Mouse (Mus musculus) heart, adult 9 months (tissue): ENCODE measurements around the gene Sorl1.

ENCODE experiments used
- DNase-seq, 2 experiments: peaks; one replicate each; pipeline ENCODE4 v3.0.0; 2022; ENCODE audit warnings: low spot score in 2 of 2

Sorl1 gene

GRCm38 (mm10) chr9:41958282-41958681, 165.8 kb downstream of the Sorl1 start:
- no peak for DNase-seq

GRCm38 (mm10) chr9:41953486-41953885, 170.6 kb downstream of the Sorl1 start:
- peak; percentile 49 to 73 for DNase-seq

- no peak for DNase-seq
Measured at GRCm38 (mm10) chr9:41952650-41953204, 171.4 kb downstream of the Sorl1 start.

GRCm38 (mm10) chr9:41951472-41952129, 172.5 kb downstream of the Sorl1 start:
- DNase-seq = peak in 1 of 2 experiments; percentile 12

- DNase-seq = peak; percentile 90
Measured at GRCm38 (mm10) chr9:41950991-41951451, 173.1 kb downstream of the Sorl1 start.

GRCm38 (mm10) chr9:41950109-41950990, 173.7 kb downstream of the Sorl1 start:
- peak; percentile 90 to 94 for DNase-seq

GRCm38 (mm10) chr9:41949476-41949875, 174.6 kb downstream of the Sorl1 start:
- peak in 1 of 2 experiments; percentile 21 for DNase-seq

GRCm38 (mm10) chr9:41944964-41945363, 179.1 kb downstream of the Sorl1 start:
- DNase-seq = no peak

- DNase-seq = no peak
Measured at GRCm38 (mm10) chr9:41942970-41943635, 181.0 kb downstream of the Sorl1 start.

GRCm38 (mm10) chr9:41940311-41940853, 183.7 kb downstream of the Sorl1 start:
- no peak for DNase-seq

- DNase-seq = no peak
Measured at GRCm38 (mm10) chr9:41938449-41938848, 185.6 kb downstream of the Sorl1 start.

- peak in 1 of 2 experiments; percentile 23 for DNase-seq
Measured at GRCm38 (mm10) chr9:41937967-41938348, 186.1 kb downstream of the Sorl1 start.

GRCm38 (mm10) chr9:41937341-41937966, 186.6 kb downstream of the Sorl1 start:
- no peak for DNase-seq

- no peak for DNase-seq
Measured at GRCm38 (mm10) chr9:41936598-41936997, 187.5 kb downstream of the Sorl1 start.

GRCm38 (mm10) chr9:41935979-41936378, 188.1 kb downstream of the Sorl1 start:
- DNase-seq = no peak

GRCm38 (mm10) chr9:41935373-41935971, 188.6 kb downstream of the Sorl1 start:
- DNase-seq = no peak

GRCm38 (mm10) chr9:41934848-41935372, 189.2 kb downstream of the Sorl1 start:
- DNase-seq = no peak

- no peak for DNase-seq
Measured at GRCm38 (mm10) chr9:41929986-41930385, 194.1 kb downstream of the Sorl1 start.

GRCm38 (mm10) chr9:41925721-41926120, 198.4 kb downstream of the Sorl1 start:
- DNase-seq = no peak

GRCm38 (mm10) chr9:41924140-41924539, 200.0 kb downstream of the Sorl1 start:
- DNase-seq = no peak
